ENCODE assay signal across 28 mouse cellular contexts in the genomic region with DNA sequence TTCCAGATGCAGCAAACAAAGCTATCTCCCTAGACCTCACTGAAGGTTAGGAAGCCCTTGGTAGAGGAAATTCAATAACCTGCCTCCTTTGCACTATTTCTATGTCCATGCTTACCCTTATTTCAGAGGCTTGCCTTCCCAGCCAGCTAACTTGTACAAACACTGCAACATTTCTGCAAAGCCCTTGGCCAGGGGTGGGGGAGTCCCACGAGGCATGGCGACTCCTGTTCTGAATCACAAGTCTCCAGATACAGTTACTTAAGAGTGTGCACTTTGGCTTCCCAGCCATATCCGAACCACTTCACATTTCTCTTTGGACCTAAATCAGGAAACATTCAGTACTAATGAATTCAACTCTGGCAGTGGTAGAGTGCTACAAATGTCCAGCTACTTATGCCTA. TPM values are rescaled to one million over a fixed set of nuclear protein-coding genes. Genes with fewer than 3 reads are reported as not detected.
DNase-seq lines count a peak whose midpoint lies in the region; TF ChIP-seq lines count a peak whose summit lies in the region.
"Had no signal": no experiment of that assay in that cellular context is flagged by ENCODE, and none has a peak within 500 bp of the region (broad histone marks: within the 10 kb centered on the region; RNA-seq: fewer than 3 reads in every experiment).

No protein-coding gene starts in this region.

- no peaks in the 10 kb centered on the region for H3K79me2 ChIP-seq in CH12.LX (replicated peaks; ENCODE audit: control insufficient read depth, extremely low read depth, insufficient read depth, poor library complexity, severe bottlenecking)

- in situ Hi-C loops in CH12.LX (cut with MboI; ENCODE audit: low pct_ligation_motif_present, low pct_unique_long_range_greater_than_20kb, low sequenced_read_pairs): no loop called here

- no peak for TF ChIP-seq CTCF in CH12.LX (conservative IDR thresholded peaks at IDR 0.05 in 1 of 2, IDR thresholded peaks at IDR 0.05 in 1 of 2; ENCODE audit: low read depth in 2 of 2, low read length in 2 of 2)

- peaks cover 0 to 17% of the 10 kb centered on the region in 2 experiments; a peak in 2 of 4 replicates for H3K4me1 ChIP-seq in CH12.LX (ENCODE audit: control insufficient read depth in 1 of 2, insufficient read depth in 2 of 2)
- H3K4me1 ChIP-seq: embryonic facial prominence, embryonic 13.5 days; forebrain, embryonic 10.5 days; forebrain, embryonic 15.5 days; heart, embryonic 15.5 days; lung, embryonic 15.5 days; midbrain, embryonic 13.5 days had no signal

- DNase-seq in adrenal gland, postnatal 10 days: peak; percentile 54
- DNase-seq in adrenal gland, adult 18-20 months (ENCODE audit: low spot score in 2 of 2): no peak
- peak; percentile 36 to 58 for DNase-seq in heart, adult 18-20 months
- DNase-seq in heart, adult 8-10 months (ENCODE audit: low spot score): no peak
- DNase-seq in CH12.LX (ENCODE audit: extremely low read depth): peak; percentile 68
- DNase-seq in gastrocnemius, postnatal 25 days: peak; percentile 51
- no peak for DNase-seq in c-Kit-positive CD71-positive TER-119-positive erythroid progenitor cells, embryonic 14.5 days (ENCODE audit: low spot score)
- DNase-seq in thymus, postnatal 14 days: no peak
- DNase-seq: cerebellum, adult 11 months; cerebellum, postnatal 10 days; kidney, adult 9 months; kidney, postnatal 10 days; right cerebral cortex, postnatal 25 days; spleen, adult 18-20 months; thymus, postnatal 25 days had no signal

- H3K4me2 ChIP-seq in CH12.LX (ENCODE audit: insufficient read depth, low read depth, poor library complexity, severe bottlenecking): no peak overlapping the region
- H3K4me2 ChIP-seq: embryonic facial prominence, embryonic 13.5 days; forebrain, embryonic 15.5 days; heart, embryonic 15.5 days; hindbrain, embryonic 14.5 days; limb, embryonic 13.5 days; liver, embryonic 11.5 days; lung, embryonic 15.5 days; midbrain, embryonic 13.5 days had no signal

- TF ChIP-seq POLR2A in CH12.LX (IDR thresholded peaks at IDR 0.05; ENCODE audit: low read depth, low read length): no peak

- dilution Hi-C loops in CH12.LX (cut with MboI; ENCODE audit: extremely low pct_ligation_motif_present, extremely low pct_unique_long_range_greater_than_20kb, low sequenced_read_pairs): no loop called here

- no peak overlapping the region for H3K9ac ChIP-seq in CH12.LX (ENCODE audit: insufficient read depth, low read depth)
- H3K9ac ChIP-seq: embryonic facial prominence, embryonic 13.5 days; forebrain, embryonic 15.5 days; heart, embryonic 15.5 days; hindbrain, embryonic 14.5 days; limb, embryonic 13.5 days; lung, embryonic 15.5 days; midbrain, embryonic 13.5 days had no signal

- no peak overlapping the region for H3K27ac ChIP-seq in CH12.LX (ENCODE audit: insufficient read depth, low read depth)
- H3K27ac ChIP-seq: embryonic facial prominence, embryonic 13.5 days; forebrain, embryonic 10.5 days; forebrain, embryonic 15.5 days; heart, embryonic 15.5 days; hindbrain, embryonic 14.5 days; limb, embryonic 13.5 days; lung, embryonic 15.5 days; midbrain, embryonic 13.5 days had no signal

- TF ChIP-seq RAD21 in CH12.LX (IDR thresholded peaks at IDR 0.05; ENCODE audit: low read depth, low read length): no peak

- H3K27me3 ChIP-seq in CH12.LX (replicated peaks): no peaks in the 10 kb centered on the region
- H3K27me3 ChIP-seq: embryonic facial prominence, embryonic 13.5 days; forebrain, embryonic 15.5 days; heart, embryonic 15.5 days; limb, embryonic 13.5 days; lung, embryonic 15.5 days; midbrain, embryonic 13.5 days; Patski had no signal

- peak; percentile 40; the same call in 1 of the 2 replicates for TF ChIP-seq EP300 in CH12.LX (IDR thresholded peaks at IDR 0.05; ENCODE audit: low read length)

- H3K9me3 ChIP-seq in CH12.LX (replicated peaks; ENCODE audit: low read length): no peaks in the 10 kb centered on the region
- H3K9me3 ChIP-seq: embryonic facial prominence, embryonic 13.5 days; forebrain, embryonic 10.5 days; forebrain, embryonic 15.5 days; heart, embryonic 15.5 days; limb, embryonic 13.5 days; lung, embryonic 15.5 days; midbrain, embryonic 13.5 days had no signal

- H3K36me3 ChIP-seq in CH12.LX (replicated peaks in 1 of 2; ENCODE audit: control insufficient read depth in 1 of 2, insufficient read depth in 1 of 2, low read length in 1 of 2): no peaks in the 10 kb centered on the region
- H3K36me3 ChIP-seq: embryonic facial prominence, embryonic 13.5 days; forebrain, embryonic 10.5 days; forebrain, embryonic 15.5 days; heart, embryonic 15.5 days; lung, embryonic 15.5 days; midbrain, embryonic 13.5 days had no signal

- no peak overlapping the region for H3K4me3 ChIP-seq in CH12.LX (replicated peaks in 1 of 3; ENCODE audit: low read depth in 2 of 3, low read length in 2 of 3, poor library complexity in 1 of 3)
- H3K4me3 ChIP-seq: embryonic facial prominence, embryonic 13.5 days; forebrain, embryonic 10.5 days; forebrain, embryonic 15.5 days; heart, embryonic 15.5 days; limb, embryonic 13.5 days; lung, embryonic 15.5 days; midbrain, embryonic 13.5 days had no signal

TF ChIP-seq in CH12.LX, 34 proteins besides CTCF, POLR2A, EP300 and RAD21:
- TF ChIP-seq POLR2AphosphoS2 (IDR thresholded peaks at IDR 0.05; ENCODE audit: low read depth, low read length) (no peak), JUND (conservative IDR thresholded peaks at IDR 0.05; ENCODE audit: low read depth, low read length) (no peak), IRF4 (IDR thresholded peaks at IDR 0.05; ENCODE audit: low read depth, low read length) (peak; percentile 76)

RNA-seq across cellular contexts. Expression of a gene that starts 27.5 kb away (rescaled TPM):
- 10 to 100 TPM; 10.0 to 10.3 TPM for total RNA-seq in adrenal gland, postnatal 10 days (2021)
- total RNA-seq in adrenal gland, adult 18-20 months (2021): 10 to 100 TPM in 1 of 2 experiments, 1 to 10 TPM in 1; 7.4 to 11.6 TPM
- 1 to 10 TPM; 6.5 to 6.9 TPM for total RNA-seq in heart, adult 18-20 months (2021)
- 1 to 10 TPM; 5.6 to 7.9 (median 6.0) TPM for total RNA-seq in heart, adult 8-10 months (2022)
- total RNA-seq in CH12.LX (2012; rRNA removed) (not detected in 2 replicates), CH12.LX (2014; rRNA removed) (not detected in 2 replicates)
- polyA plus RNA-seq in CH12.LX (2012; ENCODE audit: insufficient read length, low read depth): not detected in 2 replicates
- total RNA-seq in gastrocnemius, postnatal 25 days (2021): 1 to 10 TPM; 5.8 to 7.2 TPM
- total RNA-seq: common myeloid progenitor, adult 5-6 weeks; megakaryocyte-erythroid progenitor cell, adult 5-6 weeks; monocyte, adult 5-6 weeks had no signal

Comparison
In these comparisons a context has a peak if more than half of its experiments do, and no peak if none do; other contexts are left out.
1. DNase-seq: peak in adrenal gland, postnatal 10 days (single experiment), heart, adult 18-20 months (2 of 2), CH12.LX (single experiment) and gastrocnemius, postnatal 25 days (single experiment); none in adrenal gland, adult 18-20 months (0 of 2), heart, adult 8-10 months (single experiment), c-Kit-positive CD71-positive TER-119-positive erythroid progenitor cells, embryonic 14.5 days (single experiment) and thymus, postnatal 14 days (single experiment).
2. RNA of a gene that starts 27.5 kb away (total RNA-seq): 7.4 to 11.6 TPM in adrenal gland, adult 18-20 months, 10.0 to 10.3 TPM in adrenal gland, postnatal 10 days, 5.8 to 7.2 TPM in gastrocnemius, postnatal 25 days, 6.5 to 6.9 TPM in heart, adult 18-20 months and 5.6 to 7.9 TPM in heart, adult 8-10 months; not detected in CH12.LX; every median in the first group is over 4 times any median in the second.